Mouse (Mus musculus) embryonic fibroblast, embryonic 13.5 days (primary cell): ENCODE measurements around the gene Umad1.

ENCODE experiments used
- CTCF ChIP-seq: IDR thresholded peaks from 2 replicates; pipeline ENCODE4 v1.5.1; 2011; ENCODE audit warnings: mild to moderate bottlenecking, control low read depth, low read length, moderate library complexity, borderline replicate concordance; ENCODE audit not compliant: insufficient read depth
- POLR2A ChIP-seq: IDR thresholded peaks from 2 replicates; pipeline ENCODE4 v1.6.1; 2011; ENCODE audit warnings: low read depth, mild to moderate bottlenecking, control low read depth, low read length, moderate library complexity

DNA sequence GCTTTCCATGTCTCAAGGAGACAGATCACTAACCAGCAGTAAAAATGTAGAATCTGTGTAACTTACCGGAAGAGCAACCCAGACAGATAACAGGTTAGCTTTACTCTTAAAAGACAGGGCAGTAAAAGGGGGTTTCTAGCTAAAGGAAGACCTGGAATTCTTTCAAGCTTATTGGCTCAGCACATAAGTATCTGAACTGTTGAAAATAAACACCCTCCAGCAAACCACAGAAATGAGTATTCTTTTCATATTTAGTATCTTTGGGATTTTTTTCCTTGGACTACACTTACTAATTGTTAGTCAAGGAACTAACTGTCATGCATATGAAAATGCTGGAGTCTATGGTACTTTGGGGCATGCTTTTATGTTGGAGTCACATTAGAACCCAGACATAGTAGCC is 89.3 kb downstream of the Umad1 start:
- no peak for TF ChIP-seq CTCF
- TF ChIP-seq POLR2A, result no peak
